Mouse (Mus musculus): ENCODE results near the gene Pnlip. TPM values are rescaled to one million over a fixed set of nuclear protein-coding genes. Genes with fewer than 3 reads are reported as not detected.

Gene Pnlip
- polyA plus RNA-seq (2015; fragmentation: Nextera tagmentation; extraction: Ambion mirVana): 0.12 and 0.19 TPM in 2 replicates

DNA sequence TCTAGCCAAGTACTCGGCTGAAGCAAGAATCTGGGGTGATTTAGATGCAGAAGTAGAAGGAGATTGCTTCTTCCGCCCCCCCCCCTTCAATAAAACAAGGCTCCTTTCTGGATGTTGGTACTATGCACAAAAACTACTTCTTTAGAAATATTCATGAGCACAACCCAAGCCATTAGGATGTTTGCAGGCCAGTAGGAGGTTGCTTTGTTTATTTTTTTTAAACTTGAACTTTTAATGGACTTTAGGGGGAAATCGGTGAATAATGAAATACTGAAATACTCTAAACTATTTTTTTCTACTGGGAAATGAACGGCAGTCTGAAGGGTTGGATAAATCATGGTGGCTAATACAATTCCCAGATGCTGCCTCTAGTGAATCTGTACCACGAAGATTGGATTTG lies at the start of gene Pnlip:
Gene Pnlip, plus strand, starts transcription at position 301 of the 400 bp plus-strand sequence.
- DNase-seq (ENCODE audit: low spot score): no peak

DNA sequence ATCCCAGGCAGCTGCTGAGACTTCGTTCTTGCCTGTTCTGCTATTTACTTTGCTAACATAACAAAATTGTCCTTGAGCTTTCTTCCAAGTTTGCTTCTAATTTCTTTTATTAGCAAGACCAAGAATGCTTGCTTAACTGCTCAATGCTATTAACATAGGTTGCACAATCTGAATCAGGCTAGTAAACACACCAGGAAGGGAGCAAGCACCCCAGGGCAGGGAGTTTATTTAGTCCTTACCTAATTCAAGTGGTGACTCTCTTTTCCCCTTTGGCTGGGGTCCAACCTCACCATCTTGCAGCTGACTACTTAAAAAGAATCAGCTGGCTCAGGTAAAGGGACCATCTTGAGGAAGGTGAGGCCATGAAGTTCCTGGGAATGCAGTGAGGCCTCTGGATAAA lies 42.6 kb upstream of the Pnlip start:
- no peak for DNase-seq (ENCODE audit: low spot score)

DNA sequence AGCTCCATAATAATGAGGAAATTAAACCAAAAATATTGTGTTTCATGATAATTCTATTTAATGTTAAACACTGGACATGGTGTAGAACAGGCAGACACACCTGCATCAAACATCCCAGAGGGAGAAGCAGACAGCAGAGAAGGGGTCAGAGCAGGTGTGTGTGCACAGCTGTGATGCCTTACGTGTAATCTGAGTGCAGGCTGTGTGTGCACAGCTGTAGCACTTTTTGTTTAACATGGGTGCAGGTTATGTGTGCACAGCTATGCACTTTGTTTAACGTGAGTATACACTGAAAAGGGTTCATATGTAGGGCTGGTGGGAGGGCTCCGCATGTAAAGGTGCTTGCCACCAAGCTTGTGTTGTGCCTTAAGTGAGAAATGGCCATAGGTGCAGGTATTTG lies 39.6 kb upstream of the Pnlip start:
- DNase-seq (ENCODE audit: low spot score): no peak

DNA sequence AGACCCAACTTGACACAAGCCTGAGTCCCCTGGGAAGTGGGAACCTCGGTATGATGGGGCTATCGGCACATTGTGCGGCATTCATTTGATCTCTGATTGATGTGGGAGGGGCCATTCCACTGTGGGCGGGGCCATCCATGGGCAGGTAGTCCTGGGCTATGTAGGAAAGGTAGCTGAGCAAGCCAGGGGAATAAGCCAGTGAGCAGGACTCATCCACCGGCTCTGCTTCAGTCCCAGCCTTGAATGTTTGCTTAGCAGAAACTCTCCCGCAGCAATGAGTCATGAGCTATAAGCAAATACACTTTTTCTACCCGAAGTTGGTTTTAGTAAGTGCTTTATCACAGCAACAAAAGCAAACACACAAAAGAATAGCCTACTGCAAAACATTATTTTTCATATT lies 35.7 kb upstream of the Pnlip start:
- no peak for DNase-seq (ENCODE audit: low spot score)

DNA sequence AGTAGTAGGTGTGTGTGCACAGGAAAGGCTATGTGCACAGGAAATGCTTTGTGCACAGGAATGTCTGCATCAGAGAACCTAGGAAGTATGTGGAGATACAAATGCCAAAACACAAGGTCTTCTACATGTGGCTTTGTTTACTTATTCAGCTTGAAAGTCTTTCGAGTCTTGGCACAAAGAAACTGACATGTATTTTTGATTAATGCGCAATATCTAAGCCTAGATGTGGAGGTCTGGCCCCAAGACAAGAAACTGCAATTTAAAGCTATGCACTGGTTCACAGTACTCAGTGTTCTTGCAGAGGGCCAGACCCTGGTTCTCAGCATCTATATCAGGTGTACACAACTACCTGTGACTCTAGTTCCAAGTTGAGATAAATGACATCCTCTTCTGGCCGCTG lies 31.6 kb upstream of the Pnlip start:
- DNase-seq (ENCODE audit: low spot score): no peak

DNA sequence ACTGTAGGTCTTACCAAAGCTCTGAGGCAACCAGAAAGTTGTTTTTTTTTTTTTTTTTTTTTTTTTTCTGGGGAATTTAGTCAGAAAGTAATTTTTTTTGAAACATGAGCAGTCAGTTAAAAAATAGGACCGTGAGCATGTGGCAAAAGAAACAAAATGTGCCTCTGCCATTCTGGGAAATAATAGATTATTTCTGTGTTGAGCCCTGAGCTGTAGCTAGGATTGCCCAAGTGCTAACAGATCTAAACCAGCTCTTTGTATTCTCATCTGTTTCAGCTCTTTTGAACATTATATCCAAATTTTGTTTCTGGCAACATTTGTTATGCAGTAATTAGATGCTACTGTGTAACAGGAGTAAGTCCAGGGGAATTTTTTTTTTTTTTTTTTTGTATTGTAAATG lies 30.7 kb upstream of the Pnlip start:
- DNase-seq (ENCODE audit: low spot score): no peak

DNA sequence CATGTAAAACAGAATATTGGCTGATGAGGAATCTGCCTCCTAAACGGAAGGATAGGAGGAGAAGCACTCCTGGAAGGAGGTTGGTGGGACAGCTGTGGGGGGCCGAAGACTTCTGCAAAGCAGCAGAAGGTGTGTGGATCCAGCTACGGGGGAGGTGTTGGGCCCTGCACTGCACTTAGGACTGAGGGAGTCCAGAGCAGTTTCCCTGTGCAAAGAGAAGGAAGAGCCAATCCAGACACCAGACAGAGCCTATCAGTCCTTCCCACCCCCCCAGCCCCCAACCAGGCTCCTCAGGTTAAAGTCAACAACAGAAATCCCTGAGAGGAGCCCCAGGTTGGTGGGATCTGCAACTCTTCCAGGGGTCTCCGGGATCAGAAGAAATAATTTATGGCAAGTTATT lies 27.5 kb upstream of the Pnlip start:
- DNase-seq (ENCODE audit: low spot score): no peak

DNA sequence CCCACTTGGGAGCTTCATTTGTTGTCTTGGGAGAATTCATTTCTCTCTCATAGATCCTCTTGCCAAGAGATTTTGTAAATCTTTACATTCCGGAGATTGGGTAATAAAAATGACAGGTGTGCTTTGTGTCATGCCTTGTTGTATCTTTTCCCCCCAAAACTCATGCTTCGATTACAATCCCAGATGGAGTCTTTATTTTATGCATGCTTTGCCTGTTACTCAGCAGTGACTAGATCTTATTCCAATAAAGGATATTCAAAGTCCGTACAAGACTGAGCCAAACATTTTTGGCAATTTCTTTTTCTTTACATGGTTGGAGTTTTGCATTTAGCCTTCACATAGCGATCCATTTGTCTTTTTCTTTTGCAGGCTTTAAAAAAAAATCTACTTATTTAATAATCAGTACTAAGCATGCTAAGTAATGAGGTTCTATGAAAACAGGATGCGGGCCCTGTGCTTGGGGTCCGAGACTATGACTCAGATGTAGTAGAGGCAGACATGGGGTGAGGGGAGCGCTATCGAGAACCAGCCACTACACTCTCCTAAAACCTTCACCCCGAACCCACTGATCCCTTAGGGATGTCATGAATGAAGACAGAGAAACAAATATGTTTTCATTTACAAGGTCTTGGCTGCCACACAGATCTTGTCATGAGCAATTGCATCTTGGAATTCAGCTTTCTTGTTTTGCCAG lies 26.9 kb upstream of the Pnlip start:
- DNase-seq (ENCODE audit: low spot score): no peak

DNA sequence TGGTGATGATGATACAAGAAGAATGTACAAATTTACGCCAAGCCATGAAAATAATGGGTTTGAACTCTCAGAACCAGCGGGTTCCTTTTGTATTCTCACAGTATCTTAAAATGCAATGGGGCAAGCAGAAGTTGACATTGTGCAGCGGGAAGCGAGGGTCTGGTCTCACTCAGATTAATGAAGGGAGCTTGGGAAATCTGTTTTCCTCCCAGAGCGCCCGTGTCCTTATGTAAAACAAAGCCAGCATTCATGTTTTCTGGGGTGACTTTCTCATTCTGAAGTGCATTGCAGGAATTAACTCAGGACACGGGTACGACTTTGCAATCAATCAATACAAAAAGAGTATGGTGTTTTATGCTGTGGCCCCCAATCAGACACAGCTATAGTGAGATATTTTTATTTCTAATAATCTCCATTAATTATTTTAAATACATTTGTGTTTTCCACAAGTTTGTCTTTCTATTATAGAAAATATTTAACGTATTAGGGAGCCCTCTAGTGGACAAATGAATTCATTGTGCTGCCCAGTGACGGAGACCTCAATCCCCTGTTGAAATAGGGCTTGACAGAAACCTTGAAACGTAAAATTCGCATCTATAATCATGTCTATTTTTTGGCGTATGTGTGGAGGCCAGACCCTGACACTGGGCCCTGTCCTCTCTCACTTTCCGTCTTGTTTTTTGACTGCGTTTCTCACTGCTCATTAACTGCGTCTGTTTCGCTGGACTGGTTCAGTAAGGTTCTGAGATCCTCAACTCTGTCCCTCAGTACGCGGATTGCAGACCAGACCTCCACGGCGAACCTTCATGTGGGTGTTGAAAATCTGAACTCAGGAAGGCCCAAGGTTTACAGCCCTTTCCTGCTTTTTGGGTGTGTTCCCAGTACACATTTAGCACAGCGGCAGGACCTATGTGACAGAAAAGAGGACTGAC lies 24.6 kb upstream of the Pnlip start:
- peak; percentile 11 for DNase-seq (ENCODE audit: low spot score)

DNA sequence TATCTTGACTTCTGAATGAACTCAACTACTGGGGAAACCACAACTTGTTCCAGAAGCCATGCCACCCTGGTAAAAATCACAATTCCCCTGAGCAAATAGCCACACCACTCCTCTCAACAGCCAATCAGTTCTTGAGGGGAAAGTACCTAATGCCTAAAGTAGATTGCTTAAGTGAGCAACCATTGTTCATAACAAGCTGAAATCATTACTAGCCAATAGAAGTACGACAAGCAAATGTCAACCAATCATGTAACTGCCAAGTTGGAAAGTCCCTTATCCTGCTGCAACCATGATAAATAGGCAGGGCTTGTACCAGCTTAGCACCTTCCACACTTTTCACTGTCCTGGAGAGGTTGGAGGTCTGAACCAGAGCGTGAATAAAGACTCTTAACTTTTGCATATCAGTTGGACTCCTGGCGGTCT lies 22.9 kb upstream of the Pnlip start:
- no peak for DNase-seq (ENCODE audit: low spot score)

DNA sequence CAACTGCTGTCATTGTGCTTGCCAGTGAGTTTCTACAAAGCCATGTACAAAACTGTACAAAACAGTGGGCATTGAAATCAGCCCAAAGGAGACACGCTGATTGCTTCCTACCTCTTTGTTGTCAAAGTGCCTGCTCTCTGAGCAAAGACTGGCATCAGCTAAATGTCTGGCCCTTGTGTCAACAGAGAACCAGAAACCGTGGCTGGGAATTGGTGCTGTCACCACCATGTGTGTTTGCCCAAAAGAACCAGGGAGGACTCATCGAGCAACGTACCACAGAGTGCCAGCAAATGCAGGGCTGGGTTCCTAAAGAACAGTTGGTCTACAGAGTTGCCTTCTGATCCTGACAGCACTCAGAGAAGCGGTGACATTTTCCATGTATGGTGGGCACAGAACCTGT lies 2.3 kb upstream of the Pnlip start:
- no peak for DNase-seq (ENCODE audit: low spot score)

DNA sequence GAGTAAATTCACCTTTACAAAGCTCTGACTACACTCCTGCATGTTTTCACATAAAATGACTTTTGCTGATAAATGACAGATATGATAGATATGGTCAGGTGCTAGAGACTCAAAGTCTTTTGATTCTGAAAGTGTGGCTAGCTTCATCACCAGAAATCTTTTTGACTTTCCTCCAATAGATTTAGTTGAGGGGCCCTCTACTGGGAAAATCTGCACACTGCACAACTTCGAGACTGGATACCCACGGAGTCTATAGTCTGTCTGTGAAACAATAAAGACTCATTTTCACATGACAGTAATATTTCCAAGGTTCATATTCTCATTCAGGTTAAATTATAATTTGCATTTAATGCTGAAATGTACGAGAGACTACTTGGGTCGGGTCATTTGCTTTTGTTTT lies 9.8 kb downstream of the Pnlip start:
- DNase-seq (ENCODE audit: low spot score): no peak

DNA sequence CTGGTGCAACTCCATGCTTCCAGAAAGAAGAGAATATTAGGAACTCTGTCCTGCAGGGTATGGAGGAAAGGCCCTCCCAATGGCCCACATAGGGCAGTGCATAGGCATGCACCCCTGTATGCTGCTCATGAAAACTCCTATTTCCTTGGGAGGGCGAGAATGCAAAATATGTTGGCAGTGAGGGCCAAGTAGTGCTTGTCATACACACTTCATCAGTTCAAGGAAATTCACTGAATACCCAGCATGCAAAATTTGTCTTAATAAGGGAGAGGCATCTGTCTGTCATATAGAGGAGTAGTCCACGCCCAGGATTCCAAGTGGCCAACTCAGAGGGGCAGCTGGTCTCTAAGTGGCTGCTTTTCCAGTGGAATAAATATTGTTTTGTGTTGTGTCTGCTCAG lies 11.0 kb downstream of the Pnlip start:
- no peak for DNase-seq (ENCODE audit: low spot score)

DNA sequence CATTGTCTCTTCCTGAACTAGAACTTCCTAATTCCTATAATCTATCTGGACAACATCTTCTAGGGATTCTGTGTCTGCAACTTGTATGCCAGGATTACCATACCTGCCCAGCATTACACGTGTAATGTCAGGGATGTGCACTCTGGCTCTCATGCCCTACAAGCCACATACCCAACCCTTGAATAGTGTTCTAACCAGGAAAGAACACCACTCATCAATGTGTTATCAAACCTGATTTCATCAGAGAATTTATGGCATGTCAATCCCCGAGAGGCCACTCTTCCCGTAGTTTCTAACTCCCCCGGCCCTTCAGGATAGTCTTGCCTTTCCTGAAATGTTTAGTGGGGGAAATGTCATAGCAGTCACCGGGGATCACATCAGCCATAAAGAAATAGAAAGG lies 12.6 kb downstream of the Pnlip start:
- DNase-seq (ENCODE audit: low spot score): no peak

DNA sequence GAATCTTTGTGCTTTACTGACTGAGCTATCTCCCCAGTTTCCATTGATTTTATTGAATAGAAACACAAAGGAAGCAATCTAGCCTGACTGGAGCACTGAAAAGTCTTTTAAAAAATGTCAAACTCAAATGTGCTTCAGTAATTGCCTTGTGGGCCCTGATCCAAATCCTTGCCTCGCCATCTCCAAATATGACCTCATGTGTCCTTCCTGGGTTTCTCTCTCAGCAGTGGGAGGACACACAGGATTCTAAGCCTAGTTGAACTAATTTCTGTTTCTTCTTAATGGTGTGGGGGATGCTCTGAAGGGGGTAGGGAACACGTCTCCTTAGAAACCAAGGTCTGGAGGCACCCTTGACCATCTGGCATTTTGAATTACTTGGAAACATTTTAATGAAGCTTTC lies 22.3 kb downstream of the Pnlip start:
- no peak for DNase-seq (ENCODE audit: low spot score)

DNA sequence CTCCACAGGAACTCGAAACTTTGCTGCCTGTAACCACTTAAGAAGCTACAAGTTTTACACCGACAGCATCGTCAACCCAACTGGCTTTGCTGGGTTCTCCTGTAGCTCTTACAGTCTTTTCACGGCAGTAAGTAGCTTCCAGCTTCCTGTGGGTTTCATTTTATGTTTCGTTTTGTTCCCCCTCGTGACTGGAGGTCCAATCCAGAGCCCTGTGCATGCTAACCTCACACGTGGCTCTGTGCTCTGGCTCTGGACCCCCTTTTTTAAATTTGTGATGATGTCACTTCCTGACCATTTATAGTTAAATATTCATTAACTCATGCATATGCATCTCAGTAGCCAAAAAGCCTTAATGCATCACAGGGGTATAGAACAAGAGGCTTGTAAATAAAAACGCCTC lies 24.8 kb downstream of the Pnlip start:
- DNase-seq (ENCODE audit: low spot score): peak; percentile 11

DNA sequence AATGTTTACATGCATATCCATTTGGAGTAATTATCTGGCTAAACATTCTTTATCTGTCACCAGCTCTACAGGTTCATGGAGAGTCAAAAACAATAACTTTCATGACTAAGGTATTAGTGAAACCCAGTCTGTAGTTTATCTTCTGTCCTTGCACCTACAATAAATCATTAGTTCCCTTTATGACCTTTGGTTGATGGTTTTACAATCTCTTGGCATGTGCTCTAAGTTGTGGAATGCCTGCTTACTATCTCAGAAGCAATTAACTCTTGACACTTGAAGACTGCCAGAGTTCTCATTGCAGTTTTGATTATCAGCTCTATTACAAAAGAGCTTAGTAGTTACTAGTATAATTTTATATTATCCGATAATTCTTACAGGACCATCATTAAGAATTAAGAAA lies 36.6 kb downstream of the Pnlip start:
- no peak for DNase-seq (ENCODE audit: low spot score)

DNA sequence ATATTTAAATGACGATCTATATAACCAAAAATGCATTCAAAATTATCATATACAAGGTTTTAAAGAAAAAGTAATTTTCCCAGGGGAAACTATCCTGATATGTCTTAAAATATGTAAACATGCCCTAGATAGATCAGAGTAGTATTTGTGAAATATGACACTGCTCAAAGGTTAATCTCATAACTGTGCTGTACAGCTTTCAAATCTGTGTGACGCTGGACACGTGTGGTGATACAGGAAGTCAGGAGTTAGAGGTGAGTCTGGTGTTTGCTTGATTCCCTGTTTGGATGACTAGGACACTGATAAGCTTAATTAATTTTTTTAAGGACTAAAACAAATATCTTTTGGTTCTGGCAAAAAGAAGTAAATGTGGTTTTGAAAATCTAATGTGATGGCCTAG lies 43.0 kb downstream of the Pnlip start:
- DNase-seq (ENCODE audit: low spot score): no peak

DNA sequence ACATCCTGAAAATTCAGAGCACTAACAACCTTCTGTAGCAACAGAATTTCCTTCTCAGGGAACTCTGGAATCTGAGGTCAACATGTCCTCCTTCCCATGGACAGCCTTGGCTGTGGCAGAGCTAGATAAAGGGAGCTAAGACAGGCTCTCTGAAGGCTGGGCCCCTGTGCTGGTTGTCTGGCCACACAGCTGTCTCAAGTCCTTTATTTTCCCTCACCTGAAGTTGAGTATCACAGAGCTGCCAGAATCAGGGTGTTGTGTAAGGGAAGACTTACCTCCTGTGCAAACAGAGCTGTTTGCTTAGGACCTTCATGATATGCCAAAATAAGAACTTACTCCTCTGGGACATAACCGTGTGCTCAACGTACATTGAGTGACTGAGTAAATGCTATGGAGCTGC lies 43.9 kb downstream of the Pnlip start:
- no peak for DNase-seq (ENCODE audit: low spot score)

DNA sequence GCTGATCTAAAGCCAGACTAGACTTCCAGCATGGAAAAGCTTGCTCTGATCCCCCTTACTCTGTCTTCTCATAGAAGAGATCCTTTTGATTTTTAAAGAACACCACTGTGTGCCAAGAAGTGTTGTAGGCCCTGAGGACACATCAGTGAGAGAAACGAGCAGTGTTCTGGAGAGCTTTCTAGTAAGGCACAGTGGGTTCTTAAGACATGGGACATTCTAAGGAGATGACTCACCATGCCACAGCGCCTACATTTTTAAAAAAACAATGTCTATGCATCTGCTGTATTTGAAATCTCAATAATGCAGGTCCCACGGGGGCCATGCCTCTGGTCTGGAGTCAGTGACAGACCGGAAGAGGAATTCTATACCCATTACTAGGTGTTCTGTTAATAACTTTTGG lies 52.3 kb downstream of the Pnlip start:
- DNase-seq (ENCODE audit: low spot score): no peak

DNA sequence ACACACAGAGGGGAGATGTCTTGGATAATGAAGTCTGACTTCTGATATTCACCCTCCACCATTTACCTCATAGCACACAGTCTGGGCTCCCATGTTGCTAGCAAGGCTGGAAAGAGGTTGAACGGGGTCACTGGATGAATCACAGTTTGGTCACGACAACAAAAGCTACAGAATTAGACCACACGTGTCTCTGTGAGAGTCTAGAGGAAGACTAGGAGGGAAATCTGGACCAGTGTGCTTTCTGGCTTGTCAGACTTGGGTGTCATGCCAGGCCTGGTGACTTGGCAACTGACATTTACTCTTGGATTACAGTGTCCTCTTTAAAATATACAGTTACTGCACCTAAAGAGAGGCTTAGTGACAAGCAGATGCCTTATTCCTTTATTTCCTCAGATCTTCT lies 56.3 kb downstream of the Pnlip start:
- DNase-seq (ENCODE audit: low spot score): no peak

DNA sequence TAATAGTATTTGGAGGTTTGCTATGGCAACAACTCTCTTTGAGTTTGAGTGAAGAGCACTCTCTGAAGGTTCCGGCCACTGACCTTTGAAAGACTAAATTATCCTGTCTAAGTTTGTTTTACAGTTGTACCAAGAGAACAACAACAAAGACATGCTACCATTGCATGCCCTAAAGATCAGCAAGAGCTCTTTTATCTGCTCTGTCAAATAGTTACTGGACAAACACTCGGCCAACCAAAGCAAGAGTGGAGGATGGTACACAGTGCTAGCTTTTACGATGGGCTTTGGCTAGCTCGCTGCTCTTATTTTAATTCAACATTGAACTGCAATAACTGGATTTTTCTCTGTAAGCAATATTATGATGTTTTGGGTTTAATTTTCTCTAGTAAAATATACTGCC lies 65.6 kb downstream of the Pnlip start:
- DNase-seq (ENCODE audit: low spot score): no peak

DNA sequence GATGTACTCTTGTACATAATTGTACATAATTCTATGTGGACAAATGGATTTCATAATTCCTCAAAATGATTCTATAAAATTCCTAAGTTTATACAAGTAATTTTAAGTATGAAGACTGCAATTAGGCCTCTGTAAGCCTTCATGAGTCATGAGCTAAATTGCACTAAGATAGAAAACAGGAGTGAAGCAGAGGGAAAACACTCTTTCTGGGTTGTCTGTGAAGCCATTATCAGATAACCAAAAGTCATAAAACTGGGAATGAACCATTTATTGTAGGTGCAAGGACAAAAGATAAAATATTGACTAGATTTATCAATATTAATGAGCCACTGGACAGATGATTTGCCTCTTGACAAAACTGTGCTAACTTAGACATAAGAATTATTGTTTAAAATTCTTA lies 68.1 kb downstream of the Pnlip start:
- DNase-seq (ENCODE audit: low spot score): no peak
